Mouse (Mus musculus) urinary bladder, adult 18-20 months (tissue): Measurements from ENCODE around the gene Triml2.

Source experiments
- DNase-seq, 2 experiments: peaks; one replicate each; pipeline ENCODE4 v3.0.0; 2022; ENCODE audit warnings: low spot score in 2 of 2, mixed read lengths in 2 of 2

Gene Triml2

GRCm38 (mm10) chr8:43180054-43180690, at the start of gene Triml2:
Gene Triml2, plus strand, starts transcription at chr8:43180541.
- DNase-seq = no peak

GRCm38 (mm10) chr8:43141386-43141785, 39.0 kb upstream of the Triml2 start, which contains the start of gene Triml1:
Gene Triml1, minus strand, starts transcription at chr8:43141486.
- DNase-seq = no peak

DNA sequence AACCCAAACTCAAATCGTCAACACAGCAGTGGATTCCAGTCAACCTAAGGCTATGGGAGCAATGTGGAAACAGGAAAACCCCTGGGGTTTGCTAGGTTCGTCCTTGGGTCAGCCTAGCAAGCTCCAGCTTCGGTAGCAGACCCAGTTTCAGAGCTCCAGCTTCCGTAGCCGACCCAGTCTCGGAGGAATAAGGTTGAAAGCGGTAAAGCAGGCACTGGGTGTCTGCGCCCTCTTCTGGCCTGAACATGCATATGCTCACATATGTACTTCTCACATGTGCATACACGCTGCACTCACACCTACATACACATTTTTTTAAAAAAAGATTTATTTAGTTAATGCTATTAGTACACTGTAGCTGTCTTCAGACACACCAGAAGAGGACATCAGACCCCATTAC, 31.0 kb upstream of the Triml2 start:
- no peak for DNase-seq

- no peak for DNase-seq
Measured at GRCm38 (mm10) chr8:43163255-43163654, 17.1 kb upstream of the Triml2 start.

GRCm38 (mm10) chr8:43164453-43164852, 15.9 kb upstream of the Triml2 start:
- DNase-seq = no peak

GRCm38 (mm10) chr8:43168083-43168482, 12.3 kb upstream of the Triml2 start:
- no peak for DNase-seq

- no peak for DNase-seq
Measured at GRCm38 (mm10) chr8:43169249-43169755, 11.0 kb upstream of the Triml2 start.

DNA sequence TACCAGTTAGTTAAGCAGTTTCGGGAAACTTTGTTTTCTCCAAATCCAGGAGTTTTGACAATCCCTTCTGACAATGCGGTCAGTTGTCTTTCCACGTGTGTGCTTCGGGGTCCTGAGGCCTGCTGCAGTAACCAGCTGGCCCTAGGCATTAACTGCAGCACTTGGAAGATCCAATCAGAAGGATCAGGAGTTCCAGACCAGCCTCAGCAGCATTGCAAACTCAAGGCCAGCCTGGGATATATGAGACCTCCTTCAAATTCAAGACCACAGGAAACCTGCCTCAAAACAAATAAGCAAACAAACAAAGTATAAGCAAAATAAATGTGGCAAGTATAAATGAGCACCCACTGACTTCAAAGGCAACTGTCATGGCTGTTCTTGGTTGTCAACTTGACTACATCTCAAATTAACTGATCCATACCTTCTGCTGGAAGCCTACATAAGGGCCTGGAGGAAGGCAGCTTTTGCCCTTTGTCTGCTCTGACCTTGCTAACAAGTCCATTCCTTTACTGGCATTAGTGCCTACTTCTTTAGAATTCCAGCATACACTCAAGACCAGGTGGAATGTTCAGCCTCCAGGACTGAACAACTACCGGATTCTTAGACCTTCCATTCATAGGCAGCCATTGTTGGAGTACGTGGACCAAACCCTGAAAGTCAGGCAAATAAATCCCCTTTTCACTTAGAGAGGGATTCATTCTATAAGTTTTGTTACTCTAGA, 3.4 kb upstream of the Triml2 start:
- DNase-seq = no peak

DNA sequence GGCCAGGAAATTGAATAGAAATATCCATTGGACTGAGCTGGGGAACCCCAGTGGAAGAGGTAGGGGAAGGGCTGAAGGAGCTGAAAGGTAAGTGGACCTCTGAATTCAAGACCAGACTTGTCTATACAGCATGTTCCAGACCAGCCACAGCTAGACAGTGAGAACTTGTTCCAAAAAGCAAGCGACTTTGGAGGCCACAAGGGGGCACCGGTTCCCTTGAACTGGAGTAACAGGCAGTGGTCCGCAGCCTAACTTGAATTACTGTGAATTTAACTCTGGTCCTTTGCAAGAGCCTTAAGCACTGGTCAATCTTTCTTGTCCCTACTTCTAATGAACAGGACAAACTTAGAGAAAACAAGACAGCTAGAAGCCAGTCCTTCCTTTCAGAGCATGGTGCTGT, 2.1 kb upstream of the Triml2 start:
- DNase-seq = no peak

DNA sequence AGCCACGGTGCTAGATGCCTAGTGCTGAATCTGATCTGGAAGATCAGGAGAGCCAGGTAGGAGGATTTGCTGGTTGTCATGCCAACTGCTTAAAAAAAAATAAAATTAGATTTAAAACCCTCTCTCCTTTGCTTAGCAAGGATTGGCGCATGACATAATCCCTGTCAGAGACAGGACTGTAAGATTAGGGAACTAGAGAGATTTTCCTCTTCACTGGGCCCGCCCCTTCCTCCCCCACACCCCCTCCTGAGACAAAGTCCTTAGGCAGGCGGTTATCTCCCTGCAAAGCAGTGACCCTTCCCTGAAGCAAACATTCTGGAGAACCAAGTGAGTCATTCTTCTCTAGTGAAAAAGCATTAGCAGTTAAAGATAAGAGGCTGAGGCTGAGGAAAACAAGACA, 1.2 kb upstream of the Triml2 start:
- DNase-seq = peak; percentile 8 to 24

DNA sequence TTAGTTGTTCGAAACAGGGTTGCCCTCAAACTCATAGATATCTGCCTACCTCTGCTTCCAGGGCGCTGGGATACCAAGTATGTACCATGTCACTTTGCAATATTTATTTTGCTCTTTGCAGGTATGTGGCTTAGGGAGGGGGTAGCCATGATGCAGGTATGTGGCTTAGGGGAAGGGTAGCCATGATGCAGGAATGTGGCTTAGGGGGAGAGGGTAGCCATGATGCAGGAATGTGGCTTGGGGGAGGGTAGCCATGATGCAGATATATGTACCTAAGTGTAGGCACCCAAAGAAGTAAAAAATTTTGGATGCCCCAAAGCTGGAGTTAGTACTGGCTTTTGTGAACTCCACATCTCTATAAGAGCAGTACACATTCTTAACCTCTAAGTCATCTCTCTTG, 1.9 kb downstream of the Triml2 start:
- DNase-seq = no peak

- no peak for DNase-seq
Measured at GRCm38 (mm10) chr8:43215554-43215953, 35.2 kb downstream of the Triml2 start.

- DNase-seq = no peak
Measured at GRCm38 (mm10) chr8:43243326-43243725, 63.0 kb downstream of the Triml2 start.
